Mouse (Mus musculus) embryonic facial prominence, embryonic 15.5 days (tissue): ENCODE measurements at regions not wholly inside any gene's neighbourhood (a gene's known extent, or its start where the extent isn't known, plus 50 kb on each side); places are given as distances from the start of the nearest gene placed in this dataset.

Source experiments
- ATAC-seq: fragments of 200-750 bp; cut with Nextera tagmentation; 2 replicates; pipeline ENCODE4 v1.8.0; 2017; ENCODE audit warnings: low read depth, moderate TSS enrichment; ENCODE audit not compliant: insufficient number of reproducible peaks, low FRiP score, low TSS enrichment
- H3K27ac ChIP-seq: fragments of 300-500 bp; sonication (generic); replicated peaks from 2 replicates; pipeline ENCODE4 v1.5.1; 2015; ENCODE audit warnings: mild to moderate bottlenecking, inconsistent platforms
- H3K27me3 ChIP-seq: fragments of 300-500 bp; sonication (generic); 2 replicates; pipeline ENCODE4 v1.6.1; 2015; ENCODE audit warnings: inconsistent platforms
- H3K36me3 ChIP-seq: fragments of 300-500 bp; sonication (generic); 2 replicates; pipeline ENCODE4 v1.6.1; 2015; ENCODE audit warnings: mild to moderate bottlenecking, inconsistent platforms
- H3K4me1 ChIP-seq: fragments of 300-500 bp; sonication (generic); 2 replicates; pipeline ENCODE4 v1.6.1; 2015; ENCODE audit warnings: inconsistent platforms
- H3K4me2 ChIP-seq: fragments of 300-500 bp; sonication (generic); replicated peaks from 2 replicates; pipeline ENCODE4 v1.6.1; 2015; ENCODE audit warnings: mild to moderate bottlenecking, inconsistent platforms
- H3K4me3 ChIP-seq: fragments of 300-500 bp; sonication (generic); replicated peaks from 2 replicates; pipeline ENCODE4 v1.5.1; 2015; ENCODE audit warnings: mild to moderate bottlenecking, inconsistent platforms
- H3K9ac ChIP-seq: fragments of 300-500 bp; sonication (generic); 2 replicates; pipeline ENCODE4 v1.6.1; 2015; ENCODE audit warnings: inconsistent platforms
- H3K9me3 ChIP-seq: fragments of 300-500 bp; sonication (generic); replicated peaks from 2 replicates; pipeline ENCODE4 v1.6.1; 2016; ENCODE audit warnings: inconsistent platforms
- WGBS: fragments of 180-500 bp; shearing (Covaris S2); methylation state at CpG from one replicate; pipeline ENCODE4 v1.1.7; 2015; 5-methylcytosine and 5-hydroxymethylcytosine counted together

DNA sequence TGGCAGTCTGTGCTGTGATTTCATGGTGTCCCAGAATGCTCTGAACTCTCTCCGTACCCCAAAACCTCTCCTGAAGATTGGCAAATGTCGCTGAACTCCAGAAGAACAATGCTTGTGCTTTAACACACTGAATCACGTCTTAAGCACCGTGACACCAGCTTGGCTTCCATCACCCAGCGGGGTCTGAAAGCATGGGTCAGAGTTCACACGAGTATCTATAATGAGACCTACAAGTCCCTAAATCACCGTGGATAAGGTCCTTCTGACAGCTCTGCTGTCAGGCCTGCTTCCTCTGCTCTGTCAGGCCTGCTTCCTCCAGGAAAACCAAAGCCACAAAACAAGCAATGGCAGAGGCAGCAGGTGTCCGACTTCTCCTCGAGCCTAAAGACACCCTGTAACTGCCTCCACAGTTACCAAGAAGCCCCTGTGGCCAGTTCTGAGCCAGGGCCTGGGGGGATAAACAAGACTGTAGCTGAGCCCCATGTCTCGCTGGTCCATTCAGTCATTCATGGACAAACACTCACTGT lies 229.1 kb upstream of the A430005L14Rik start:
- ATAC-seq, result no peak
- no peak overlapping the region for H3K9ac ChIP-seq
- 28% methylated on average over 10 of the region's 10 CpGs for WGBS

DNA sequence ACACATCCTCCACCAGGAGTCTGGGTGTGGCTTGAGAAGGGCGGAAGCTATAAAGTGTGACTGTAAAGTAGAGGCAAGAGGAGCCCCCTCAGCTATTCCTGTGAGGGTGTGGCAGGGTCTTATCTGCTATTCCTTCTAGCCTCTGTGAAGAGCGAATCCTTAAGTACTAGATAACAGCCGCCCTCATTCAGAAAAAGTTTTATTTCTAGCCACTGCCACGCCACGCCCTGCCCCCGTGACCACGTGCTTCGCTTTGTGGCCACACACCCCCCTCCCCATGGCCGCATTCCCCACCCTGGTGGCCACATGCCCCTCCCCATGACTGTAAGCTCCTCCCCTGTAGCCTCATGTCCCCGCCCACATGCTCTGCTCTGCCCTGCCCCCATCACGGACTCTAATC lies 218.9 kb upstream of the A430005L14Rik start:
- no peak overlapping the region for H3K9ac ChIP-seq
- no peak overlapping the region for H3K4me3 ChIP-seq
- no peak overlapping the region for H3K4me2 ChIP-seq
- 80% methylated on average over 11 of the region's 11 CpGs for WGBS
- no peaks in the 10 kb centered on the region for H3K27me3 ChIP-seq
- H3K36me3 ChIP-seq, result no peaks in the 10 kb centered on the region
- no peak overlapping the region for H3K27ac ChIP-seq
- no peaks in the 10 kb centered on the region for H3K4me1 ChIP-seq
- no peak for ATAC-seq
- no peaks in the 10 kb centered on the region for H3K9me3 ChIP-seq

More for the DNA sequence above, 229.1 kb upstream of the A430005L14Rik start:
- Histone ChIP-seq H3K36me3 (no peaks in the 10 kb centered on the region), H3K4me2 (no peak overlapping the region), H3K4me3 (no peak overlapping the region), H3K27ac (no peak overlapping the region), H3K27me3 (no peaks in the 10 kb centered on the region), H3K4me1 (no peaks in the 10 kb centered on the region), H3K9me3 (no peaks in the 10 kb centered on the region)

DNA sequence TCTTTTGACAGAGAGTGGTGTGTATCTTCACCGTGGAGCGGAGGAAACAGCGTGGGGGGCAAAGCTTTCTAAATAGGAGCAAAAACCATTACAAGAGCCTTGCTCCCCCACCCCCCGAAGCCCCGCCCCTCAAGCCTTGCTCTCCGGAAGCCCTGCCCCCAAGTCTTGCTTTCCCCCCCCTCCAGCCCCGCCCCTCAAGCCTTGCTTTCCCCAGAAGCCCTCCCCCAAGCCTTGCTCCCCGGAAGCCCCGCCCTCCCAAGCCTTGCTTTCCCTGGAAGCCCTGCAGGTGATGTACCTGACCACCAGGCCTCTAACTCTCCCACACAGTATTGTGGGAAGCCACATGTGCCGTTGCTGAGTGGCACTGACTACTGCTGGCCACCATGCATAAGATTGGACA lies 214.8 kb upstream of the A430005L14Rik start:
- no peak overlapping the region for H3K27ac ChIP-seq
- no peak overlapping the region for H3K9ac ChIP-seq
- H3K4me1 ChIP-seq, result no peaks in the 10 kb centered on the region
- H3K27me3 ChIP-seq, result no peaks in the 10 kb centered on the region
- no peak overlapping the region for H3K4me3 ChIP-seq
- H3K4me2 ChIP-seq, result no peak overlapping the region
- no peak for ATAC-seq
- H3K36me3 ChIP-seq, result no peaks in the 10 kb centered on the region
- no peaks in the 10 kb centered on the region for H3K9me3 ChIP-seq
- 93% methylated on average over 10 of the region's 10 CpGs for WGBS

DNA sequence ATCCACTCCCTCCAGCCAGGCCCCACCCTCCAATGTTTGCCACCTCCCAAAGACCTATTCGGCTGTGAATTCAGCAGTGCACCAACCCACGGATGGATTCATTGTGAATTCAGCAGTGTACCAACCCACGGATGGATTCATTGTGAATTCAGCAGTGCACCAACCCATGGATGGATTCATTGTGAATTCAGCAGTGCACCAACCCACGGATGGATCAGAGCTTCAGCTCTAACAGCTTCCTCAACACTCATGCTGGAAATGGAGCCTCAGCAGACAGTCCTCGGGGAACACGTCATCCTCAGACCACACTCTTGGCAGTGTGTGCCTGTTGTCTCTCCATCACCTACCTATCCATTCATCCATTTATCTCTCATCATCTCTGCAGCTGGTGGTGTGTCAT lies 204.2 kb upstream of the A430005L14Rik start:
- no peak overlapping the region for H3K4me3 ChIP-seq
- H3K9ac ChIP-seq, result no peak overlapping the region
- ATAC-seq, result no peak
- no peaks in the 10 kb centered on the region for H3K9me3 ChIP-seq
- no peaks in the 10 kb centered on the region for H3K27me3 ChIP-seq
- H3K36me3 ChIP-seq, result no peaks in the 10 kb centered on the region
- WGBS, result 81% methylated on average over 6 of the region's 6 CpGs
- no peak overlapping the region for H3K4me2 ChIP-seq
- no peaks in the 10 kb centered on the region for H3K4me1 ChIP-seq
- no peak overlapping the region for H3K27ac ChIP-seq

DNA sequence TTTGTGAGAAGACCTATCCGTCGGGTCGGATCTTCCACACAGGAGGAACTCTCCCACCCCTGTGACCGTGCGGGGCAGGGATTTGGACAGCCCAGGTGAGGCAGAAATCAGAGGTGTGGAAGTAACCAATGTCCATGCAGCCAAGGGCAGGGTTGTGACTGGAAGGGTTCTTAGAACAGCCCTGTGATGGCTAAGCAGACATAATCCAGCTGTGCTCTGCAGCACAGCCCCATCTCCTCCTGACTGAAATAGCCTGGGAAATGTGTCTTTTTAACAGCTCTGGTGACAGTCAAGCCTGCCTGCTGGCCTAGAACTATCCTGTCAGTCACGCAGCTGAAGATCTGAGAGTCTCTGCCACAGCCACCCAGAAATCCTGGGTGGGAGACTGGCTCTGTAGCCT lies 198.7 kb upstream of the A430005L14Rik start:
- Histone ChIP-seq H3K36me3 (no peaks in the 10 kb centered on the region), H3K27me3 (no peaks in the 10 kb centered on the region), H3K9ac (no peak overlapping the region), H3K9me3 (no peaks in the 10 kb centered on the region), H3K4me2 (no peak overlapping the region), H3K27ac (no peak overlapping the region), H3K4me1 (no peaks in the 10 kb centered on the region), H3K4me3 (no peak overlapping the region)
- ATAC-seq, result no peak
- WGBS, result 85% methylated on average over 6 of the region's 6 CpGs

DNA sequence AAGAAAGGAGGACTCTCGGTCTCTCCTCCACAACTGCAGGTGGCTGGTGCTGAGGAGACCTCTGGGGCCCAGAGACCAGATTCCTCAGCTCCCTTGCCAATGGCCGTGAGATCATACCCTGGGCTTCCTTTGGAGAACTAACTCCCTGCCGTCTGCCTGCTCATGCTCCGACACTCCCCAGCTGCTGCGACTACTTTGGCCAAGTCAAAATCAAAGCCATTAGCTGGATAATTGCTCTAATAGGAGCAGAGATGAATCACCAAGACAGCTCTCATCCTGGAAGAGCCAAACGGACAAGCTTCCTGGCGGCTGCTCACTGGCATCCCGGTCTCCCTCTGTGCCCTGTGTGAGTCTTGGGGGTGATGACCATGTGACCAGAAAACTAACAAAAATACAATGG lies 198.3 kb upstream of the A430005L14Rik start:
- no peaks in the 10 kb centered on the region for H3K9me3 ChIP-seq
- H3K36me3 ChIP-seq, result no peaks in the 10 kb centered on the region
- WGBS, result 58% methylated on average over 8 of the region's 8 CpGs
- no peaks in the 10 kb centered on the region for H3K27me3 ChIP-seq
- no peak overlapping the region for H3K4me2 ChIP-seq
- H3K27ac ChIP-seq, result no peak overlapping the region
- ATAC-seq, result no peak
- H3K9ac ChIP-seq, result no peak overlapping the region
- H3K4me1 ChIP-seq, result no peaks in the 10 kb centered on the region
- H3K4me3 ChIP-seq, result no peak overlapping the region

DNA sequence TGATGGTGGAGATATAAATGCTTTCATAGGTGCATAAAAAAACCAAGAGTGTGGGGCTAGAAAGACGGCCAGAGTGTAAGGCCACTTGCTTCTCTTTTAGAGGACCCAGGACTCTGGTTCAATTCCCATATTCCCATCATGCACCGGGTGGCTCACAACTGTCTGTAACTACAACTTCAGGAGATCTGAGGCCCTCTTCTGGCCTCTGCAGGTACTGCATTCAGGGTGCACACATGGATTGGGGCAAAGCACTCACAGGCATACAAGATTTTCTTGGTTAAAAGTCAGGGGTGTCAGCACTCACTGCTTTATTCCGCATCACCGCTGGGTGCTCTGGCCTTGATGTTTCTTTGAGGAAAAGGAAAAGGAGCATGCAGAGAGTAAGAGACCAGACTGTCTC lies 196.1 kb upstream of the A430005L14Rik start:
- 93% methylated on average over 4 of the region's 4 CpGs for WGBS
- no peaks in the 10 kb centered on the region for H3K9me3 ChIP-seq
- no peaks in the 10 kb centered on the region for H3K27me3 ChIP-seq
- no peak overlapping the region for H3K9ac ChIP-seq
- H3K4me2 ChIP-seq, result no peak overlapping the region
- no peak for ATAC-seq
- no peak overlapping the region for H3K4me3 ChIP-seq
- H3K4me1 ChIP-seq, result no peaks in the 10 kb centered on the region
- H3K27ac ChIP-seq, result no peak overlapping the region
- no peaks in the 10 kb centered on the region for H3K36me3 ChIP-seq

DNA sequence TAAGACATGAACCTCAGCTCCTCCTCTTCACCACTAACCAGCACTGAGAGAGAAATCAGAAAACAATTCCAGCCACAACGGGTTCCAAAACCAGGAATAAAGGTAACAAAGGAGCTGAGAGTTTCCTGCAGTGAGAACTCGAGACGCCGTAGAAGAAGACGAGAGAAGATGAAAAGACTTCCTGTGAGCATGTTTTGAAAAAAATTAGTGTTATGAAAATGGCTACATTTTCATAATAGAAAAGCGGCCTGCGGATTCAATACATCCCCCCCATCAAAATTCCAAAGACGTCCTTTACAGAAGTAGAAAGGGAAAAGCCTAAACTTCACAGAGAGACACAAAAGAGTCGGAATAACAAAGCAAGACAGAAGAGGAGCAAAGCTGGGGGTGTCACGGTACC lies 193.6 kb upstream of the A430005L14Rik start:
- H3K4me1 ChIP-seq, result no peaks in the 10 kb centered on the region
- no peak for ATAC-seq
- no peaks in the 10 kb centered on the region for H3K27me3 ChIP-seq
- no peaks in the 10 kb centered on the region for H3K9me3 ChIP-seq
- 68% methylated on average over 10 of the region's 10 CpGs for WGBS
- no peak overlapping the region for H3K4me3 ChIP-seq
- no peak overlapping the region for H3K27ac ChIP-seq
- H3K4me2 ChIP-seq, result no peak overlapping the region
- H3K9ac ChIP-seq, result no peak overlapping the region
- no peaks in the 10 kb centered on the region for H3K36me3 ChIP-seq

DNA sequence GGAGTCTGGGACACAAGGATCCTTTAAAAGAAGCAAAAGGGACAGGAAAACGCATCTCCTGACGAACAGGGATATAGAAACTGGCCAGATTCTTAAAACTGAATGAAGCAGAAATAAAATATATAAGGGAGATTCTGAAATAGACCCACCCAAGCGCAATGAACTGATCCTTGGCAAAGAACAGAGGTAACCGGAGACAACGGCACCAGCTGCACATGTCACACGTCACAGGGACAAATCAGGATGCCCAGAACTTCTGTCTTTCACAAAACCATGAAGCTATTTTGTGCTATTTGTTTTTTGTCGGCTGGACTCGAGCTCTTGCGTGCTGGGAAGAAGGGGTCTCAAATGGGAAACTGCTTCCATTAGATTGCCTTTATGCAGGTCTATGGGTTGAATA lies 189.3 kb upstream of the A430005L14Rik start:
- Histone ChIP-seq H3K4me3 (no peak overlapping the region), H3K27me3 (no peaks in the 10 kb centered on the region), H3K9me3 (no peaks in the 10 kb centered on the region), H3K9ac (no peak overlapping the region), H3K36me3 (no peaks in the 10 kb centered on the region), H3K27ac (no peak overlapping the region), H3K4me2 (no peak overlapping the region), H3K4me1 (no peaks in the 10 kb centered on the region)
- 79% methylated on average over 9 of the region's 9 CpGs for WGBS
- no peak for ATAC-seq

DNA sequence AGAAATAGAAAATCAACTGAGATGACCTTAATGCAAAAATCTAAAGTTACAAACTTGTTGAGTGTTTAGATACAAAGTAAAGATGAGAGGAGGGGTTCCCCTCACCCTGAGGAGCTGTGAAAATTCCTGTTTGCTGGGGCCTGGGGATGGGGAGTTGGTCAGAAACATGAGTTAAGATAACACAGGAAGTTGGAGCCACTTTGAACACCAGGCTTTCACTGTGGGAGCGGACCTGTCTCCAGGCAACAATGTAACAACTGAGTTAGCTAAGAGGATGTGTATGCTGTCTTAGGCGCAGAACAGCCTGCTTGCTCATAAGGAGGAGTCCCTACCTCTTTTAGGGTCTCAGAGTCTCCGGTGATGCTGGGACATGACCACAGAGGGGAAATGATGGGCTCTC lies 188.7 kb upstream of the A430005L14Rik start:
- WGBS, result 39% methylated on average over 3 of the region's 3 CpGs

DNA sequence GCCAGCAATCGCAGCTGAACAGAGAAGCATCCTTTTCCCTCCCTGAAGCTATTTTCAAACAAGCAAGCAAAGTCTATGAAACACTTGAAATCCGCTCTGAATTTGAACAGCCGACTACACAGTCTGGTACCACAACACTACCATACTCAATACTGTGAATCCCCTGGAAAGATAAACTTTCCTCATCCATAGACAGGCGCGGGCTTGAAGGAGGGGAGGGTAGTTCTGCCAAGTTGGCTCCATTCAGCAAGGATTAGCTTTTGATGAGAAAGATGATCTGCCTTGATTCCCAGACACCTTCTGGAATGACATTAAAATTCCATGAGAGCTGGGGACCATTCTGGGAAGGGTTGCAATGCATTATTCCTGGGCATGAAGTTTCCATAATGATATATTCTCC lies 186.4 kb upstream of the A430005L14Rik start:
- WGBS, result 41% methylated on average over 5 of the region's 5 CpGs

More for the DNA sequence above, 188.7 kb upstream of the A430005L14Rik start:
- no peak for ATAC-seq
- no peak overlapping the region for H3K4me3 ChIP-seq
- no peak overlapping the region for H3K27ac ChIP-seq
- no peaks in the 10 kb centered on the region for H3K4me1 ChIP-seq
- H3K27me3 ChIP-seq, result no peaks in the 10 kb centered on the region
- no peaks in the 10 kb centered on the region for H3K9me3 ChIP-seq
- no peaks in the 10 kb centered on the region for H3K36me3 ChIP-seq
- H3K9ac ChIP-seq, result no peak overlapping the region
- H3K4me2 ChIP-seq, result no peak overlapping the region

DNA sequence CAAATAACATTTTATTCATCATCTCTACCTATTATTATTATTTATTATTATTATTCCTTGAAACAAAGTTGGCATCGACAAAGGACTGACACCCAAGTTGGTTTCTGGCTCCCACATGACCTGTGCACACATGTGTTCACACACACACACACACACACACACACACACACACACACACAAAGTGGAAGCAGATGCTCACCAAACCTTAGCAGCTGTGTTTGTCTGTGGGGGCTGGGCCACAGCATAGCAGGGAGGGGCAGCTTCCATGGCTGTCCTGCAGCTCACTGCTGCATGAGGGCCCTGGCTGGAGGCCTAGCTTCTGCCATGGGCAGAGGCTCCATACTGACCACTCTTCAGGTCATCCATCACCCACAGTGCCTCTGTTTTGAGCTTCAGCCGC lies 176.5 kb upstream of the A430005L14Rik start:
- H3K9me3 ChIP-seq, result no peaks in the 10 kb centered on the region
- H3K27ac ChIP-seq, result no peak overlapping the region
- 77% methylated on average over 2 of the region's 2 CpGs for WGBS
- no peaks in the 10 kb centered on the region for H3K27me3 ChIP-seq
- no peak overlapping the region for H3K9ac ChIP-seq
- H3K4me3 ChIP-seq, result no peak overlapping the region
- H3K36me3 ChIP-seq, result no peaks in the 10 kb centered on the region
- ATAC-seq, result no peak
- H3K4me1 ChIP-seq, result no peaks in the 10 kb centered on the region
- no peak overlapping the region for H3K4me2 ChIP-seq

More for the DNA sequence above, 186.4 kb upstream of the A430005L14Rik start:
- Histone ChIP-seq H3K9me3 (no peaks in the 10 kb centered on the region), H3K27ac (no peak overlapping the region), H3K4me1 (no peaks in the 10 kb centered on the region), H3K36me3 (no peaks in the 10 kb centered on the region), H3K9ac (no peak overlapping the region), H3K4me2 (no peak overlapping the region), H3K4me3 (no peak overlapping the region), H3K27me3 (no peaks in the 10 kb centered on the region)
- ATAC-seq, result no peak
